Mouse (Mus musculus): Measurements from ENCODE around the gene Vmn2r82.
"Not testable (repeated sequence)": the region's sequence is repeated elsewhere in the genome, so short reads cannot be mapped to it uniquely, and the experiment has no call there.

Gene Vmn2r82

GRCm38 (mm10) chr10:79356220-79356619 is at the start of gene Vmn2r82:
Gene Vmn2r82 (plus strand): TSS chr10:79356520.
- not testable (repeated sequence) for DNase-seq

GRCm38 (mm10) chr10:79322033-79322736 is 34.1 kb upstream of the Vmn2r82 start:
- DNase-seq, result not testable (repeated sequence)

- DNase-seq, result no peak
Observed at GRCm38 (mm10) chr10:79322737-79323086, 33.6 kb upstream of the Vmn2r82 start.

GRCm38 (mm10) chr10:79399946-79400700 is 43.8 kb downstream of the Vmn2r82 start:
- not testable (repeated sequence) for DNase-seq

GRCm38 (mm10) chr10:79417142-79417771 is 60.9 kb downstream of the Vmn2r82 start:
- DNase-seq, result no peak

- DNase-seq, result not testable (repeated sequence)
Observed at GRCm38 (mm10) chr10:79417772-79418170, 61.5 kb downstream of the Vmn2r82 start.

GRCm38 (mm10) chr10:79435141-79435820 is 79.0 kb downstream of the Vmn2r82 start:
- not testable (repeated sequence) for DNase-seq

Measured in lung, postnatal 14 days (tissue).